Mouse (Mus musculus) heart, postnatal 0 days (tissue): ENCODE measurements around the gene Nr3c2. TPM values are rescaled to one million over a fixed set of nuclear protein-coding genes. Genes with fewer than 3 reads are reported as not detected.

Source experiments
- ATAC-seq: fragments of 200-750 bp; cut with Nextera tagmentation; 2 replicates; pipeline ENCODE4 v1.8.0; 2017; ENCODE audit warnings: low read depth, moderate number of reproducible peaks, moderate library complexity; ENCODE audit not compliant: insufficient read depth
- DNase-seq: peaks from one replicate; pipeline ENCODE4 v3.0.0-alpha.2; 2016; ENCODE audit warnings: low spot score
- H3K27ac ChIP-seq: fragments of 300-500 bp; sonication (generic); 2 replicates; pipeline ENCODE4 v1.5.1; 2014; ENCODE audit warnings: low read depth, mild to moderate bottlenecking
- H3K27me3 ChIP-seq: fragments of 300-500 bp; sonication (generic); 2 replicates; pipeline ENCODE4 v1.6.1; 2014; ENCODE audit warnings: low read length, mixed read lengths; ENCODE audit not compliant: control insufficient read depth, insufficient read depth
- H3K36me3 ChIP-seq: fragments of 300-500 bp; sonication (generic); replicated peaks from 2 replicates; pipeline ENCODE4 v1.6.1; 2014; ENCODE audit warnings: low read length, mixed read lengths; ENCODE audit not compliant: control insufficient read depth, insufficient read depth
- H3K4me1 ChIP-seq: fragments of 300-500 bp; sonication (generic); 2 replicates; pipeline ENCODE4 v1.6.1; 2014; ENCODE audit warnings: antibody characterized with exemption; ENCODE audit not compliant: control insufficient read depth, insufficient read depth
- H3K4me2 ChIP-seq: fragments of 300-500 bp; sonication (generic); 2 replicates; pipeline ENCODE4 v1.6.1; 2014; ENCODE audit warnings: low read depth, mild to moderate bottlenecking, low read length, moderate library complexity
- H3K4me3 ChIP-seq: fragments of 300-500 bp; sonication (generic); 2 replicates; pipeline ENCODE4 v1.5.1; 2014; ENCODE audit warnings: low read depth, low read length
- H3K9ac ChIP-seq: fragments of 300-500 bp; sonication (generic); replicated peaks from 2 replicates; pipeline ENCODE4 v1.6.1; 2014; ENCODE audit warnings: low read depth, low read length, mixed read lengths
- H3K9me3 ChIP-seq: fragments of 300-500 bp; sonication (generic); replicated peaks from 2 replicates; pipeline ENCODE4 v1.6.1; 2016; ENCODE audit warnings: low read length; ENCODE audit not compliant: control insufficient read depth
- CTCF ChIP-seq: IDR thresholded peaks from 2 replicates; pipeline ENCODE4 v1.5.1; 2016; ENCODE audit warnings: antibody characterized with exemption, control low read depth, low read depth
- EP300 ChIP-seq: IDR thresholded peaks from 2 replicates; pipeline ENCODE4 v1.6.1; 2016; ENCODE audit warnings: antibody characterized with exemption, low read depth
- WGBS: fragments of 180-500 bp; shearing (Covaris S2); extraction: QIAGEN DNeasy Blood & Tissue Kit; methylation state at CpG from one replicate; pipeline ENCODE4 v1.1.7; 2014; 5-methylcytosine and 5-hydroxymethylcytosine counted together
- polyA plus RNA-seq: library from polyadenylated mRNA; unstranded; fragments of >200 nt; fragmentation: Nextera tagmentation; extraction: Ambion mirVana; gene quantifications from 2 replicates; pipeline ENCODE4 v1.2.1, GENCODE M21; 2015
- total RNA-seq: library from RNA; depleted of rRNA; stranded (reverse); fragments of >200 nt; gene quantifications from 2 replicates; pipeline ENCODE4 v1.2.3, GENCODE M21; 2014; ENCODE audit warnings: low replicate concordance

Gene Nr3c2
- total and polyA plus RNA-seq, 2 experiments from 2014 or later, result 7.6 to 10.8 TPM

- Histone ChIP-seq H3K4me3 (no peak overlapping the region), H3K36me3 (no peaks in the 10 kb centered on the region), H3K9me3 (no peaks in the 10 kb centered on the region), H3K27me3 (no peaks in the 10 kb centered on the region), H3K4me2 (no peak overlapping the region), H3K27ac (no peak overlapping the region), H3K4me1 (no peaks in the 10 kb centered on the region), H3K9ac (no peak overlapping the region)
- no peak for TF ChIP-seq EP300
- TF ChIP-seq CTCF, result no peak
- ATAC-seq (no peak), DNase-seq (no peak)
- WGBS, result 81% methylated on average over 4 of the region's 4 CpGs
Measured at GRCm38 (mm10) chr8:77169757-77170438, 270.7 kb downstream of the Nr3c2 start.

- no peaks in the 10 kb centered on the region for H3K36me3 ChIP-seq
- no peak for TF ChIP-seq CTCF
- no peak for TF ChIP-seq EP300
- no peak overlapping the region for H3K4me3 ChIP-seq
- no peaks in the 10 kb centered on the region for H3K4me1 ChIP-seq
- H3K27ac ChIP-seq, result no peak overlapping the region
- ATAC-seq, result no peak
- no peak overlapping the region for H3K4me2 ChIP-seq
- no peak for DNase-seq
- no peak overlapping the region for H3K9ac ChIP-seq
- 92% methylated on average over 4 of the region's 4 CpGs for WGBS
- H3K27me3 ChIP-seq, result no peaks in the 10 kb centered on the region
- H3K9me3 ChIP-seq, result no peaks in the 10 kb centered on the region
Measured at GRCm38 (mm10) chr8:77170439-77170759, 271.2 kb downstream of the Nr3c2 start.

- ATAC-seq (no peak), DNase-seq (no peak)
- Histone ChIP-seq H3K9me3 (no peaks in the 10 kb centered on the region), H3K9ac (no peak overlapping the region), H3K4me2 (no peak overlapping the region), H3K27me3 (no peaks in the 10 kb centered on the region), H3K36me3 (no peaks in the 10 kb centered on the region), H3K27ac (no peak overlapping the region), H3K4me1 (no peaks in the 10 kb centered on the region), H3K4me3 (no peak overlapping the region)
- WGBS, result 56% methylated on average over 12 of the region's 12 CpGs
- TF ChIP-seq CTCF (no peak), EP300 (no peak)
Measured at GRCm38 (mm10) chr8:77173075-77173657, 273.9 kb downstream of the Nr3c2 start.

GRCm38 (mm10) chr8:77173736-77174135 lies 274.5 kb downstream of the Nr3c2 start:
- ATAC-seq (no peak), DNase-seq (no peak)
- 56% methylated on average over 3 of the region's 3 CpGs for WGBS
- H3K4me3 ChIP-seq, result no peak overlapping the region
- H3K36me3 ChIP-seq, result no peaks in the 10 kb centered on the region
- H3K27ac ChIP-seq, result no peak overlapping the region
- TF ChIP-seq EP300, result no peak
- no peak overlapping the region for H3K9ac ChIP-seq
- H3K27me3 ChIP-seq, result no peaks in the 10 kb centered on the region
- no peaks in the 10 kb centered on the region for H3K4me1 ChIP-seq
- H3K4me2 ChIP-seq, result no peak overlapping the region
- H3K9me3 ChIP-seq, result no peaks in the 10 kb centered on the region

- no peaks in the 10 kb centered on the region for H3K9me3 ChIP-seq
- H3K4me1 ChIP-seq, result no peaks in the 10 kb centered on the region
- H3K9ac ChIP-seq, result no peak overlapping the region
- no peak overlapping the region for H3K4me2 ChIP-seq
- DNase-seq, result no peak
- WGBS, result 84% methylated on average over 4 of the region's 4 CpGs
- H3K36me3 ChIP-seq, result no peaks in the 10 kb centered on the region
- no peak for ATAC-seq
- H3K27me3 ChIP-seq, result no peaks in the 10 kb centered on the region
- no peak for TF ChIP-seq EP300
- TF ChIP-seq CTCF, result no peak
- H3K27ac ChIP-seq, result no peak overlapping the region
- H3K4me3 ChIP-seq, result no peak overlapping the region
Measured at GRCm38 (mm10) chr8:77175471-77175870, 276.2 kb downstream of the Nr3c2 start.

GRCm38 (mm10) chr8:77176343-77176742 lies 277.1 kb downstream of the Nr3c2 start:
- WGBS, result 88% methylated on average over 4 of the region's 4 CpGs
- TF ChIP-seq EP300 (no peak), CTCF (no peak)
- Histone ChIP-seq H3K4me1 (no peaks in the 10 kb centered on the region), H3K4me2 (no peak overlapping the region), H3K27me3 (no peaks in the 10 kb centered on the region), H3K9ac (no peak overlapping the region), H3K36me3 (no peaks in the 10 kb centered on the region), H3K4me3 (no peak overlapping the region), H3K27ac (no peak overlapping the region), H3K9me3 (no peaks in the 10 kb centered on the region)
- ATAC-seq, result no peak
- no peak for DNase-seq
